ENCODE assay signal across 8 mouse cellular contexts in genomic region chr12:98736951-98737800, GRCm38 (mm10). TPM values are rescaled to one million over a fixed set of nuclear protein-coding genes. Genes with fewer than 3 reads are reported as not detected.
DNase-seq lines count a peak whose midpoint lies in the region; ATAC-seq and TF ChIP-seq lines count a peak whose summit lies in the region.

Gene Ptpn21, minus strand, starts transcription at chr12:98737405.

- ATAC-seq in embryonic facial prominence, embryonic 15.5 days (ENCODE audit: insufficient number of reproducible peaks, low FRiP score, low TSS enrichment, low read depth) = peak; percentile 66
- ATAC-seq in heart, embryonic 14.5 days (ENCODE audit: insufficient number of reproducible peaks, insufficient read depth, low FRiP score, low read depth) = peak; percentile 78
- ATAC-seq in stomach, embryonic 16.5 days (ENCODE audit: insufficient read depth, low FRiP score) = peak; percentile 70

- peak within 1 kb of the TSS; percentile 86 for H3K4me2 ChIP-seq in embryonic facial prominence, embryonic 15.5 days (replicated peaks)
- peak within 1 kb of the TSS; percentile 88 for H3K4me2 ChIP-seq in heart, embryonic 14.5 days (ENCODE audit: low read length)
- H3K4me2 ChIP-seq in stomach, embryonic 16.5 days (ENCODE audit: low read depth, low read length) = peak within 1 kb of the TSS; percentile 66

- H3K27me3 ChIP-seq in E14TG2a.4 (ENCODE audit: insufficient read depth, low read length) = peaks cover 25% of the 10 kb centered on the region
- peaks cover 8% of the 10 kb centered on the region; the same call in 1 of the 2 replicates for H3K27me3 ChIP-seq in embryonic facial prominence, embryonic 15.5 days
- H3K27me3 ChIP-seq in heart, embryonic 14.5 days (ENCODE audit: control insufficient read depth, insufficient read depth, low read length) = no peaks in the 10 kb centered on the region
- no peaks in the 10 kb centered on the region for H3K27me3 ChIP-seq in stomach, embryonic 16.5 days (ENCODE audit: control insufficient read depth, insufficient read depth, low read length)

- peak within 1 kb of the TSS; percentile 81 for H3K4me3 ChIP-seq in E14TG2a.4 (replicated peaks; ENCODE audit: low read length)
- H3K4me3 ChIP-seq in embryonic facial prominence, embryonic 15.5 days (replicated peaks) = peak within 1 kb of the TSS; percentile 77
- H3K4me3 ChIP-seq in heart, embryonic 14.5 days (ENCODE audit: control insufficient read depth in 1 of 2, insufficient read depth in 1 of 2, low read depth in 1 of 2, low read length in 2 of 2) = peak within 1 kb of the TSS; percentile 89 to 97
- H3K4me3 ChIP-seq in stomach, embryonic 16.5 days (replicated peaks; ENCODE audit: low read length) = peak within 1 kb of the TSS; percentile 77

- no peaks in the 10 kb centered on the region for H3K9me3 ChIP-seq in E14TG2a.4 (ENCODE audit: low read length)
- no peaks in the 10 kb centered on the region for H3K9me3 ChIP-seq in embryonic facial prominence, embryonic 15.5 days (replicated peaks)
- no peaks in the 10 kb centered on the region for H3K9me3 ChIP-seq in heart, embryonic 14.5 days (ENCODE audit: control insufficient read depth, low read length)
- H3K9me3 ChIP-seq in stomach, embryonic 16.5 days (replicated peaks; ENCODE audit: control insufficient read depth, low read length) = no peaks in the 10 kb centered on the region

- no peak for TF ChIP-seq CTCF in E14TG2a.4 (conservative IDR thresholded peaks at IDR 0.05; ENCODE audit: low read length)

- 0 out of 2 replicates have a peak, but pooled peaks cover 3% of the 10 kb centered on the region for H3K36me3 ChIP-seq in E14TG2a.4 (ENCODE audit: insufficient read depth, low read length)
- H3K36me3 ChIP-seq in embryonic facial prominence, embryonic 15.5 days = no peaks in the 10 kb centered on the region
- H3K36me3 ChIP-seq in heart, embryonic 14.5 days (ENCODE audit: control insufficient read depth, insufficient read depth, low read length) = peaks cover 5% of the 10 kb centered on the region; the same call in 1 of the 2 replicates
- H3K36me3 ChIP-seq in stomach, embryonic 16.5 days (ENCODE audit: control insufficient read depth, insufficient read depth, low read length) = no peaks in the 10 kb centered on the region

- H3K4me1 ChIP-seq in E14TG2a.4 (replicated peaks; ENCODE audit: low read depth, low read length) = peaks cover 46% of the 10 kb centered on the region
- peaks cover 23% of the 10 kb centered on the region for H3K4me1 ChIP-seq in embryonic facial prominence, embryonic 15.5 days
- peaks cover 17 to 22% of the 10 kb centered on the region in 2 experiments for H3K4me1 ChIP-seq in heart, embryonic 14.5 days (ENCODE audit: control insufficient read depth in 2 of 2, insufficient read depth in 2 of 2, low read length in 2 of 2)
- peaks cover 23% of the 10 kb centered on the region for H3K4me1 ChIP-seq in stomach, embryonic 16.5 days (ENCODE audit: control insufficient read depth, insufficient read depth, low read length)

- under 1% methylated on average over 75 of the region's 75 CpGs for WGBS in embryonic facial prominence, embryonic 15.5 days
- WGBS in heart, embryonic 14.5 days = under 1% methylated on average over 74 of the region's 75 CpGs
- under 1% methylated on average over 75 of the region's 75 CpGs for WGBS in stomach, embryonic 16.5 days

- peak within 1 kb of the TSS; percentile 88 for H3K27ac ChIP-seq in embryonic facial prominence, embryonic 15.5 days (replicated peaks)
- peak within 1 kb of the TSS; percentile 80 to 98 for H3K27ac ChIP-seq in heart, embryonic 14.5 days (replicated peaks in 1 of 2; ENCODE audit: control insufficient read depth in 1 of 2, insufficient read depth in 1 of 2, low read depth in 2 of 2, low read length in 2 of 2)
- peak within 1 kb of the TSS; percentile 94 for H3K27ac ChIP-seq in stomach, embryonic 16.5 days (ENCODE audit: low read length)

- H3K9ac ChIP-seq in embryonic facial prominence, embryonic 15.5 days = peak within 1 kb of the TSS; percentile 85
- H3K9ac ChIP-seq in heart, embryonic 14.5 days (ENCODE audit: low read length) = peak within 1 kb of the TSS; percentile 95
- H3K9ac ChIP-seq in stomach, embryonic 16.5 days (ENCODE audit: low read length) = peak within 1 kb of the TSS; percentile 98

- peak; percentile 90 for DNase-seq in adrenal gland, adult 2 months
- peak; percentile 87 for DNase-seq in kidney, postnatal 10 days
- peak; percentile 79 for DNase-seq in lung, postnatal 36 days
- no peak for DNase-seq in left cerebral cortex, postnatal 25 days (ENCODE audit: low spot score in 2 of 2)

- intact Hi-C loops in left cerebral cortex, postnatal 25 days (cut with DNase I) = no loop called here

RNA-seq across cellular contexts. Expression of gene Ptpn21, which starts in this region (rescaled TPM):
- total RNA-seq in adrenal gland, adult 2 months (2021) = 10 to 100 TPM; 15.3 to 24.1 TPM
- polyA plus RNA-seq in adrenal gland, adult 2 months (2012; rRNA removed) = 18.6 and 19.8 TPM in 2 replicates
- 10.6 and 11.7 TPM in 2 replicates for polyA plus RNA-seq in embryonic facial prominence, embryonic 15.5 days (2015; fragmentation: Nextera tagmentation; extraction: Ambion mirVana)
- polyA plus RNA-seq in heart, embryonic 14.5 days (2014; fragmentation: Nextera tagmentation; extraction: Ambion mirVana) = 14.1 and 14.4 TPM in 2 replicates
- polyA plus RNA-seq in stomach, embryonic 16.5 days (2015; fragmentation: Nextera tagmentation; extraction: Ambion mirVana) = 7.6 and 9.0 TPM in 2 replicates
- 1 to 10 TPM; 8.3 to 9.6 TPM for total RNA-seq in left cerebral cortex, postnatal 25 days (2021)

Comparison
In these comparisons a context has a peak if more than half of its experiments do, and no peak if none do; other contexts are left out.
1. DNase-seq: peak in adrenal gland, adult 2 months (single experiment), kidney, postnatal 10 days (single experiment) and lung, postnatal 36 days (single experiment); none in left cerebral cortex, postnatal 25 days (0 of 2).
2. Peak in every context shown above with its lines, with median percentiles within 50 percentile points of each other: H3K4me3 ChIP-seq, ATAC-seq, H3K27ac ChIP-seq, H3K4me2 ChIP-seq and H3K9ac ChIP-seq.